Mouse (Mus musculus): Measurements from ENCODE around the gene Irf1.

Gene Irf1

DNA sequence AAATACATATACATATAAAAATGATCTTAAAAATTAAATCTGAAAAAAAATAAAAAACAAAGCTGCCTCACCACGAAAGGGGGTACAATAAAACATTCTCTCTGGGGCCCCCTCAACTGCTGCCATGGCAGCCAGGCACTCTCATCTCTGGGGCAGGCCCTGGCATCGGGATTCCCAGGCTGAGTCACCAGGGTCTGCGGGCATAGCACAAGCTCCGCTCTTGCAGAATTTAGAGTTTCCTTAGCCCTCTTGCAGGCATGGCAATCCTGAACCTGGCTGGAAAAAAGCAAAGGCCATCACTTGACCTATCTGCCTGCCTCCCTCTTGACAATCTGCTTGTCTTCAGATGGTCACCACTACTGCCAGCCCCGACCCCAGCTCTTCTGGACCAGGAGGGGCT, 8.5 kb upstream of the Irf1 start:
- peak; percentile 44 for DNase-seq (ENCODE audit: low spot score)

DNA sequence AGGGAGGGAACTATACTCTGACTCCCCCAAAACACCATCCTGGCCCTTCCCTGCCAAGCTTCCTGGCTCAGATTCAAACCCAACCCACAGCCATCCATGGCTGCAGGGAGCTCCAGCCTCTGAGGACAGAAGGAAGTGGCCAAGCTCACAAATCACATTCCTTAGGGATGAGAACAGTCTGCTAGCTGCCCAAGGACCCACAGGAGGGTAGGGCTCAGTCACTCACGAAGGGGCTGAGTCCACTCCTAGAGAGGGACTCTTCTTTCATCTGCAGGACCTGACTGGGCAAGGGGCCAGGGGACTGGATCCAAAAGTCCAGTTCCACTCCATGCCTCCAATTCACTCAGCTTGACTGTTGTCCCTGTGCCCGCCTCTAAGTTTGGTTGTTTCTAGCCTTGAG, 8.0 kb upstream of the Irf1 start:
- peak; percentile 88 for DNase-seq (ENCODE audit: low spot score)

DNA sequence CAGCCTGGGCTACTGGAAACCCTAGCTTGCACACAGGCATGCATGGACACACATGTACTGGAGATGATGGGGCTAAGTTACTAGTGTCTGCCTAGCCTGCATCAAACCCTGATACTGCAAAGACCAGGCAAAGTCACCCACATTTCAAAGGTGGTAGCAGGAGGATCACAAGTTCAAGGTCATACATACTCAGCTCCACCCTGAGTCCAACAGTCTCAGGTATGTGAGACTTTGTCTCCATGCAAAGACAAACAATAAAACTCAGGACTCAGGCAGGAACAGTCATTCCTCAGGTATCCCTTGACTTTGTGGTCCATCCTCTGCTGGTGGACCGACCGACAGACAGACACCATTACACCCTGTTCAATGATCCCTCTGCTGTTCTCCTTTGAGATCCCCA, 7.4 kb upstream of the Irf1 start:
- DNase-seq (ENCODE audit: low spot score), result peak; percentile 39

DNA sequence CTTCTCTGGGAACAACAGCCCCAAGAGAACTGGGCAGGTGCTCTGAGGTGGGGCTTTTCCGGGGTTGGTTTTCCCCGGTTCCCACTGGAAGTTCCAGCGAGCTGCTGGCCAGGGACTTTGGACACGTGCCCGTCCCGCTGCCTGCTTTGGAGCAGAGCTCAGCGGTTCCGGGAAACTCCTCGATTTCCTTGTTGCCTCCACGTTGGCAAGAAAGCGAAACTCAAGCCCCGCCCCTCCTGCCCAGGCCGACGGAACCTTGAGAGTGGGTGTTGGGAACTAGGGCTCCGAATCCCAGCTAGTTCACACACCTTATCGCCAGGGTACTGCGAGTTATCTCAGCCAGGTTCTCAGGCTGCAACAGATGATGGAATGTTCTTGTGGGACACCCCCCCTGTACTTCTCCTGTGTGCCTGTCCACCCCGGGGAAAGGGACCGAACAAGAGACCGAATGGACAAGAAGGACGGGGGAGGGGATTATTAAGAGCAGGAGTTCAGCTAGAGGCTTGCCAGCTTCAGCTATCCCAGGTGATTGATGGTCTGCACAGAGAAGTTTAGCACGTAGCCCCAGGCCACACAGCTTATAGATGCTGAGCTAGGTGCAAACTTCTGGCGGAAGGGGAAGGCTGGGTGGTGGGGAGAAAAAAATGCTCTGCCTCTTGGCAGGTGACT, 6.9 kb upstream of the Irf1 start:
- DNase-seq (ENCODE audit: low spot score), result peak; percentile 95

DNA sequence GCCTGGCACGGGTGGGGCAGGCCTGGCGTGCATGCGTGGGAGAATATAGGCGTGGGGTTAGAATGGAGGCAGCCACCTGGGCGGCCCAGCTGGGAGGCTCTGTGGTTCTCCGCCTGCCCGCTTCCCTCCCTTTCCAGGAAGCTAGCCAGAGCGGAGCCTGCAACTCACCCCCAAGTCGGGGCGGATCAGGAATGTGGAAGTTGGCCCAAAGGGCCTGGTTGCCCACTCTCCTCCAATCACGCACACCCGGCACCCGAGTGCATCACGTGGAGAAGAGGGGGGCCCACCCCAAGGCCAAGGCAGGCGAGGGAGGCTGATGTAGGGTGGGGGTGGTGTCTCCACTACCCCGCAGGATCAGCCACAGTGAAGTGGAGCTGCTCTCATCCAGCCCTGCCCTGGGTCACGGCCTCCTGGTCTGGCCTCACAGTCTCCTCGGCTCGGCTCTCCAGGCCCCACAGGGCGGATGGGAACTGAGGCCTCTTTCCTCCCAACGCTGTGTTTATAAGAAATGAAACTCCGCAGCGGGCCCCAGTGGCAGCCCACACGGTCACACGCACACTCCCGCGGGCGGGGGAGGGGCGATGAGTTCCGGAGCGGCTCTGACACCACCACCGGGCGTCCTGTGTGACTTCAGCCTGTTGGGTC, 6.2 kb upstream of the Irf1 start:
- DNase-seq (ENCODE audit: low spot score), result peak; percentile 95

DNA sequence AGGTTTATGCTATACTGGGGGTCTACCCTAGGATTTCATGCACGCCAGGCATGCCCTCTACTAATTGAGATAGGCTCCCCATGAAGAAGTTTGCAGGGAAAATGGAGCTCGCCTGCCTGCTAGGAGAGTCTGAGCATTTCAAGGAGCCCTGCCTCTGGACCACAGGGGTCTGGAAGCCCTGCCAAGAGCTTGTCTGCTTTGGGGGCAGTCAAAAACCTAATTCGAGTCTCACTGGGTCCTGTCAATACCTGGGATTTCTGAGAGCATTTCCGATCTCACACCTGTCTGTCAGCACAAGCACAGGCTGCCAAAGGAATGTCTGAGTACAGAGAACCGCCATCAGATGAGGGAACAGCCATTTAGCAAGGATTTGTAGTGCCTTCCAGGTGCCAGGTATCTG, 5.2 kb upstream of the Irf1 start:
- no peak for DNase-seq (ENCODE audit: low spot score)

DNA sequence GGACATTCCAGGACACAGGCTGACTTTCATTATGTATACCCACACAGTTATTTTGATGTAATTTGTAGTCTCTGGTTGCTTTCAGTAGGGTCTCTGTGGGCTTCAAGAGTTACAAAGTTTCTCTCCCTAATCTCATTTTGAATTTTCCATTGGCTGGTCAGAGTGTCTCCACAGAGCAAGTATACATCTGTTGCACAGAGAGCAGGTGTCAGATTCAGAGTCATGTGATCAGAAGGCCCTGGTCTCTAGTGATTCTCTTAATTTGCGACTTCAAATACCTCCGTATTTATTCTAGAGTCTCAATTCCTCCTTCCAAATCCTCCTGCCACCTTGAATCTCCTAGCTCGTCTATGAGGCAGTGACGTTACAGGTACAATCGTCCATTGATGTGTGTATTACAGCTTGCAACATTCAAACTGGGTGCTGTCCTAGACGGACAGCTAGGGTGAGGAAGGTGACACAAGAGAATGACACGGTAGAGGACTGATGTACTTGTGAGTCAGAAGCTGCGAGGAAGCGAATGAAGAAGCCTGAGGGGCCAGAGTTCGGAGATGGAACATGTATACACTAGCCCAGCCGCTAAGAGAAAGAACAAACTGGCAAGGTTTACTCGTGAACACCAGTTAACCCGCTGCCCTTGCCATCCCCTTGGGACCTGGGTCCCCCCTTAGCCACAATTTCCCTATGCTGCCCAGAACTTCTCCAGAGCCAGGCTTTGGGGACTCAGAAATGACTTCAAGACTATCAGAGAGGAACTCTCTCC, 1.2 kb upstream of the Irf1 start:
- no peak for DNase-seq (ENCODE audit: low spot score)

DNA sequence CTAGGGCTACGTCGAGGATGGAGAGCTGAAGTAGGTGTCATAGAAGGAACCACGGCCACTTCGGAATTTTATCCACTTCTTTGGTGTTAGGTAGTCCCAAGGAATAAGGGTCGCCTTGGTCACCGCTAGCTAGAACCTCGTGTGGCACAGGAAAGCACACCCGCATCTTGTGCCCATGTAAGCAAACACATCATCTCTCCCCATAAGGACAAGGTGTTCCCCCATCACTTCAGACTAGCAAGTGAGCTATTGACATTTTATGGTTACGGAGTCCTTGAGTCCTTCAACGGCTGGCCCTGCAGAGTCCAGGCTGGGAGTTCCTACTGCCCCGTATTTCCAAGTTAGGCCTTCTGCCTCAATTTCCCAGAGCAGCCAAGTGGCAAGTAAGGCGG, 633 bp upstream of the Irf1 start:
- DNase-seq (ENCODE audit: low spot score), result no peak

DNA sequence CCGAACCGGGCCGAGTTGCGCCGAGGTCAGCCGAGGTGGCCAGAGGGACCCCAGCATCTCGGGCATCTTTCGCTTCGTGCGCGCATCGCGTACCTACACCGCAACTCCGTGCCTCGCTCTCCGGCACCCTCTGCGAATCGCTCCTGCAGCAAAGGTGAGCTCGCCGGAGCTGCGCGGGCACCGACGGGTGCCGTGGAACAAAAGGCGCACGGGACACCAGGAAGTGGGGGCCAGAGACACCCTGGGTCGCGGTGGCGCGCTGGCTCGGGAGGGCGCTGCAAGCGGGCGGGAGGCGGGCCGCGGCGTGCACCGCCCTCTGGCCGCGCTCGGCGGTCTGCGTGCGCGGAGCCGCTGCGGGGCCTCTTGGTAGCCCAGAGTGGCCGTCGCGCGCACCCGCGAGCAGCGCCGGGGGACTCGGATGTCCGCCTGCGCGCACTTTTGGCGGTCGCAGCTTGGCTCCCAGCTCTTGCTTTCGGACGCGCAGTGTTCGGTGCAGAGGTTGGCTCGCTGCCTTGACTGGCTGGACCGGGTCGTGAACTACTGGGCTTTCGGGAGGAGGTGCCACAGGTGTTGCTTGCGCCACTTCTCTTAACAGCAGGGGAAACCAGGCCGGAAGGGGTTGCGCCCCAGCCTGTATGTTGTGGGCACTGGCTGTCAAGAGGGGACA, 444 bp downstream of the Irf1 start:
- DNase-seq (ENCODE audit: low spot score), result peak; percentile 82

DNA sequence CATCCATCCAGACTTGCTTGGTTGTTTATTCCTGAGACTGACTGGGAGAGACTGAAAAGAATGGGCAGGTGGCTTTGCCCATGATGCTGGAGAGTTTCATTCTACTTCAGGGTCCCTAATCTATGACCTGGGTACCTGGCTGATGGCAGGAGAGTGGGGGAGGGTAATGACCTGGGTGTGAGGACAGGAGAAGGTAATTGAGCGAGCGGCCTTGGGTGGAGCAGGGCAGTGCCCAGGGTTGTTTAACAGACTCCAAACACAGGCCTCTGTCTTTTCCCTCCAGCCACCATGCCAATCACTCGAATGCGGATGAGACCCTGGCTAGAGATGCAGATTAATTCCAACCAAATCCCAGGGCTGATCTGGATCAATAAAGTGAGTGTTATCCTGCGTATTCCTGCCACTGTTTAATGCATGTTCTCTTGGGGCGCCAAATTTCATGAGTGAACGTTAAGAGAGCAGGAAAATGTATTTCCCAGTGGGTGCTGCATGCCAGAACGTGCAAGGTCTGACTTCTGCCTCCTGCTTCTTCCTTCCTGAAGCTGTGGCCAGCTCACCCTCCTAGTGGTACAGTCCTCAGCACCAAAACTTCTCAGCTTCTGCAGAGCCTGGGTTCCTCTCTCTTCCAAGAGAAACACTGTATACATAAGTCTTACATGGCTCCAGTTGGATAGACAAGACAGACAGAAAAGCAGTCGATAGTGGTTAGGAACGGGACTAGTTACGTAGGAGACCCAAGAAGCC, 1.4 kb downstream of the Irf1 start:
- no peak for DNase-seq (ENCODE audit: low spot score)

DNA sequence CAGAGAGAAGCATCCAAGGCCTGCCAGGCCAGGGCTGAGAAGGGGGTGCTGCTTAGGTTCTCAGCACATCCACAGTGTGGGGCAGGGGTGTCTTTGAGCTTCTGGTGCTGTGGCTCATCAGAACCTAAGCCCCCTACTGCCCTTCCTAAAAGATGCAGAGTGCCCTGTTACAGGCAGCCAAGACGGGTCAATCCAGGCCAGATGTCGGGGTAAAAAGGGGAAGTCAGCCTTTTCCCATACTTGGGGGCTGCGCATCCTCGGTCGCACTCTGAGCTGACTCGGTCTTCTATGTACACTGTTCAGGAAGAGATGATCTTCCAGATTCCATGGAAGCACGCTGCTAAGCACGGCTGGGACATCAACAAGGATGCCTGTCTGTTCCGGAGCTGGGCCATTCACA, 2.7 kb downstream of the Irf1 start:
- DNase-seq (ENCODE audit: low spot score), result no peak

DNA sequence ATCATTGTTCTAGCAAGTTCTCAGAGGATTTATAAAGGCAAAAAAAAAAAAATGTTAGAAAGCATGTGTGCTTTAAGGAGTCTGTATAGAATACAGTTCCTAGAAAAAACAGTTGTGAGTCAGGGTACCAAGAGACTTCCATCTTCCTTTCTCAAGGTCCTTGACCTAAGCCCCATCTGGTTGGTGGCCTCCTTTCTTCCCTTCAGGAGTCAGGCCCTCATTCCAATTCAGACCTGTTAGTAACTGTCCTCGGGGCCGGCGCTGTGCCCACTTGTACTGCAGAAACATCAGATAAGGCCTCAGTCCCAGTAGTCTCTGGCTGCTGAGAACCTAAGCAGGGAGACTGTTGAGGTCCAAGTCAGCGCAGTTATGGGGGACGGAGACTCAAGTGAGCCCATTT, 3.3 kb downstream of the Irf1 start, which contains the start of gene Gm17334:
Gm17334 (minus strand) TSS at position 101 of the 400 bp plus-strand sequence.
- DNase-seq (ENCODE audit: low spot score), result no peak

DNA sequence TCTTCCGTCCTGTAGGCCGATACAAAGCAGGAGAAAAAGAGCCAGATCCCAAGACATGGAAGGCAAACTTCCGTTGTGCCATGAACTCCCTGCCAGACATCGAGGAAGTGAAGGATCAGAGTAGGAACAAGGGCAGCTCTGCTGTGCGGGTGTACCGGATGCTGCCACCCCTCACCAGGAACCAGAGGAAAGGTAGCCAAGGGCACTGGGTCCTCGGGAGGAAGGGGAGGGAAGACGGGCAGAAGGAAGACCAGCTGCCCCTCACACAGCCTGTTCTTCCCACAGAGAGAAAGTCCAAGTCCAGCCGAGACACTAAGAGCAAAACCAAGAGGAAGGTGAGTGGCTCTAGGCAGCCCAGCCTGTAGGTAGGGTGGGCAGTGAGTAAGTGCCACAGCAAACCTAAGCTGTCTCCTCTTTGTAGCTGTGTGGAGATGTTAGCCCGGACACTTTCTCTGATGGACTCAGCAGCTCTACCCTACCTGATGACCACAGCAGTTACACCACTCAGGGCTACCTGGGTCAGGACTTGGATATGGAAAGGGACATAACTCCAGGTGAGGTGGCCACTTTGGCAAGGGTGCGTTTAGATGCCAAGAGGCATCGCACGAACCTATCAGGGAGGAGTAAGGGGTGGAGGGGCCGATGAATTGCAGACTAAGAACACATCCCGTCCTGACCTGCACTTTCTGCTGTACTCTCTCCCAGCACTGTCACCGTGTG, 4.0 kb downstream of the Irf1 start:
- no peak for DNase-seq (ENCODE audit: low spot score)

DNA sequence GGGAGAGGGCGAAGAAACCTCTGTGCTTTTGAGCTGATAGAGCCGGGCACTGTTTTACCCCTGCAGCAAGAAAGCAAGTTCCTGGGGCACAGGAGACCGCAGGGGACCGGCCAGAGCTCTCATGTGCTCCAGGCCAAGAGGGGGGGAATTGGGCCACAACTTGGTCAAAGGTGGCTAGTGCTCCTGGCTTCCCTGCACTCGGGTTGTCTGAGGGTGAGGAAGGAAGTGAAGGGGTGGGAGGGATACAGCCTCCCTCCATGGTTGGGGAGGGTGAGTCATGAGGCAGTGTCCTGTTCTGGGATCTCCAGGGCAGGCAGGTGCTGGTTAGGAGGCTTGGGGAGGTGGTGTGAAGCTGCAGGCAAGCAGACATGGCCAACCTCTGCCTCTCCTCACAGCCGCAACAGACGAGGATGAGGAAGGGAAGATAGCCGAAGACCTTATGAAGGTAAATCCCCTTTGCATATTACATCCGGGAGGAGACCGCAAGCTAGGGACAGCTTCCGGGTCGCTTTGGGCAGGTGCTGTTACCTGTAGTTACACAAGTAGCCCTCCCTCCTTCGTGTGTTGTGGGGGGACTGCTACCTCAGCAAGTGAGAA, 4.9 kb downstream of the Irf1 start:
- no peak for DNase-seq (ENCODE audit: low spot score)

DNA sequence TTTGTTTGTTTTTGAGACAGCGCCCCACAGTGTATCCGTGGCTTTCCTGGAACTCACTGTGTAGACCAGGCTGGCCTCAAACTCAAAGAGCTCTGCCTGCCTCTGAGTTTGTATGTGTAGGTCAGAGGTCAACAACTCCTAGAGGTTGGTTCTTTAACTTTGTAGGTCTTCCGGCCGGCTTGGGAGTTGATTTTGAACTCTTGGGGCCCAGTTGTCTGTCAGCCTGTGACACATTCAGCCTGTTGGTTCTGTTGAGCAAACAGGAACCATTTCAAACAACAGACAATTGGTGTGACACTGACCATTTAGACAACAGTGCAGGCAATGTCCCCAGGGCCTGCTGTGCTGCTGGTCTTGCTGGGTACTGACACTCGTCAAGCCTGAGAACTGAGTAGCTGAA, 7.9 kb downstream of the Irf1 start:
- DNase-seq (ENCODE audit: low spot score), result no peak

DNA sequence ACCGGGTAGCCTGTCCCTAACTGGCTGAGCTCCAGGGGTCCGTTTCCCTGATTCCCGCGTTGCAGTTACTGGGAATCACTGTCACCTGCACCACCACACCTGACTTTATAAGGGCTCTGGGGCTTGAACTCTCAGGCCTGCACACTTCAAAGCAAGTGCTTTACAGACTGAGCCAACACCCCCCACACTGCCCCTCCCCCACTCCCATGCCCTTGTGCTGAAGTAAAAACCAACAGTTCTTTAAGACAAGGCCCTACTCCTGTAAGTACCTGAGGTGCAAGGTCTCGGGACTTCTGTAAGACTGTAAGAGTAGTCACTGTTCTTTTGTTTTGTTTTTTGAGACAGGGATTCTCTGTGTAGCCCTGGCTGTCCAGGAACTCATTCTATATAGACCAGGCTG, 8.6 kb downstream of the Irf1 start:
- no peak for DNase-seq (ENCODE audit: low spot score)

DNA sequence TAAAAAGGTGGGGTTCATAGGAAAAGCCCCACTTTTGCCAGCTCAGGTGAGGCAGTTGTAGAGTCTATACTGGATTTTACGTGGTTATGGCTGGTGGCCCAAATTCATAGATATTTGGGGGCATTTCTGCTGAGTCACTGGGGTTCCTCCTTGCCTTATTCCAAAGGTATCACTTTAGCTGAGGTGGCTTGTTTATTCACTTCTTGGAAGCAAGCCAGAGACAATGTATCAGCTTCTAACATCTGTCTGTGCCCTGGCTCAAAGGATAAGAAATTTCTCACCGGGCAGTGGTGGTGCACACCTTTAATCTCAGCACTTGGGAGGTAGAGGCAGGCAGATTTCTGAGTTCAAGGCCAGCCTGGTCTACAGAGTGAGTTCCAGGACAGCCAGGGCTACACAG, 10.0 kb downstream of the Irf1 start:
- DNase-seq (ENCODE audit: low spot score), result no peak

DNA sequence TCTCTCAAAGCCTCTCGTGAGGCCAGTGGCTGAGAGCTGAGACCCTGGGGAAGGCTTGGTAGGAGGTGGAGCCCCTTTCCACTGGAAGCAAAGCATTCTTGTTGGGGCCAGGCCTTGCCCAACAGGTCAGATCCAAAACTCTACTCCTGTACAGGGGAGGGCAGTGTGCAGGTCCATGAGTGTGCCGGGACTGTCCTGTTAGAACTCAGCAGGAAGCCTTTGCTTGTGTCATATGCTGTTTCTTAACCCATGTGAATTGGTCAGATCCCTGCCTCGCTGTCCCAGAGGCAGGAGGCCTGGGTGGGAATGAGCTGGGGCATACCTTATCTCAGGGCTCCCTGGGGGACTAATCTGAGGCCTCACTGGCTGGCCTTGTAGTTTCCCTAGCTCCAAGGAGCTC, 10.4 kb downstream of the Irf1 start:
- DNase-seq (ENCODE audit: low spot score), result no peak

DNA sequence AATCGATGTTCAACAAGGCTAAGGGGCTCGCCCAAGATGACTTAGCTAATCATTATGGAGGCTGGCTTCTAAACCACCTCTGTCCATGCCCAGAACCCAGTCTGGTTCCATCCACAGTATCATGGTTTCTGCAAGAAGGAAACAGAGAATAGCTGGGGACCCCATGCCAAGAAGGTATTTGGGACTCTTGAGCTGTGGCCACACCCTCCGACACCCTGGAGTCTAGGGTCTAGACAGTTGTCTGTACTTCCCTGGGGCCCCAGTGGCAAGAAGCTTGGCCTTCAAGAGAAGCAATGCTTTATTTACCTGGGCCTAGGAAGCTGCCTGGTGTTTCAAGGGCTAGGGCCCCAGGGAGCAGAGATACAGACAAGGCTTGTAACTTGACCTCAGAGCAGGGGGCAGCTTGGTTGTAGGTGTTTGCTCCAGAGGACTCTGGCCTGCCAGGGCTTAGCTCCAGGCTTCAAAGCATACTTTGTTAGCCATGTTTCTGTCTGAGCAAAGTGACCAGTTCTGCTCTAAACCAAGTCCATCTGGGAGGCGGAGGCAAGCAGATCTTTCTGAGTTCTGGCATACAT, 11.5 kb downstream of the Irf1 start:
- no peak for DNase-seq (ENCODE audit: low spot score)

DNA sequence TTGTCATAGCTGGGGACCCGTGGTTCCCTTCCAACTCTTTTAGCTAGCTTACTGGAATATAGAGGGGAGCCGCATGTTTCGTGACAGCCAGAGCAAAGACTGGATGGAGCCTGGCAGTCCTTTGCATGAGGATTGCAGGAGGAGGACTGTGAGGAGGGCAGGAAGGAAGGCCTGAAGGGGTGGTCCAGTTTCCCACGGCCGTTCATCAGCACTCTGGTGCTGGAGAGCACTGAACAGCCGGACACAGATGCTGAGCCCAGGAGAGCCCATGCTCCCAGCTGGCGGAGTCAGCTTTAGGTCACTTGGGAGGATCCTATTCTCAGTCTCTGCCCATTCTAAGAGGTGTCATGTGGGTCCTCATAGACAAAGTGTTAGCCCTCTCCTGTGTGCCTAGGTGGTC, 12.2 kb downstream of the Irf1 start:
- DNase-seq (ENCODE audit: low spot score), result no peak

DNA sequence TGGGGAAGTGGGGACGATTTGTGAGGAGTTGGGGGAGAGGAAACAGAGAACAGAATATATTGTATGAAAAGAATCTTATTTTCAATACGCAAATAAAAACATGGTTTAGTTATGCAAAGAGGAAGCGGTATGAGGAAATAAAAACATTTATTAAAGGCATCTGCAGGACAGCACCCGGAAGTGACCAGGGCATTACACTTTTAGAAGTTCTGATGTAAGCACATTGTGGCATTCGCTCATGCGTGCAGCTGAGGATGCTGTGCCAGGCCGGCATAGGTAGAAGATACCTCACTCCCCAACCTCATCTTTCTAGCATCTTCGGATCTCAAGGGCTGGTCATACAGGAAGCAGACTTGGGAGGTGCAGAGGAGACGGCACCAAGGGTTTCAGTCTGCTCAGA, 13.5 kb downstream of the Irf1 start:
- DNase-seq (ENCODE audit: low spot score), result no peak
